Mouse (Mus musculus) c-Kit-positive CD71-positive TER-119-negative erythroid progenitor cells, embryonic 14.5 days (primary cell): ENCODE data around the gene Myh2.

ENCODE experiments used
- DNase-seq: peaks from one replicate; pipeline ENCODE4 v3.0.0-alpha.2; 2013; ENCODE audit warnings: low read depth

Gene Myh2

DNA sequence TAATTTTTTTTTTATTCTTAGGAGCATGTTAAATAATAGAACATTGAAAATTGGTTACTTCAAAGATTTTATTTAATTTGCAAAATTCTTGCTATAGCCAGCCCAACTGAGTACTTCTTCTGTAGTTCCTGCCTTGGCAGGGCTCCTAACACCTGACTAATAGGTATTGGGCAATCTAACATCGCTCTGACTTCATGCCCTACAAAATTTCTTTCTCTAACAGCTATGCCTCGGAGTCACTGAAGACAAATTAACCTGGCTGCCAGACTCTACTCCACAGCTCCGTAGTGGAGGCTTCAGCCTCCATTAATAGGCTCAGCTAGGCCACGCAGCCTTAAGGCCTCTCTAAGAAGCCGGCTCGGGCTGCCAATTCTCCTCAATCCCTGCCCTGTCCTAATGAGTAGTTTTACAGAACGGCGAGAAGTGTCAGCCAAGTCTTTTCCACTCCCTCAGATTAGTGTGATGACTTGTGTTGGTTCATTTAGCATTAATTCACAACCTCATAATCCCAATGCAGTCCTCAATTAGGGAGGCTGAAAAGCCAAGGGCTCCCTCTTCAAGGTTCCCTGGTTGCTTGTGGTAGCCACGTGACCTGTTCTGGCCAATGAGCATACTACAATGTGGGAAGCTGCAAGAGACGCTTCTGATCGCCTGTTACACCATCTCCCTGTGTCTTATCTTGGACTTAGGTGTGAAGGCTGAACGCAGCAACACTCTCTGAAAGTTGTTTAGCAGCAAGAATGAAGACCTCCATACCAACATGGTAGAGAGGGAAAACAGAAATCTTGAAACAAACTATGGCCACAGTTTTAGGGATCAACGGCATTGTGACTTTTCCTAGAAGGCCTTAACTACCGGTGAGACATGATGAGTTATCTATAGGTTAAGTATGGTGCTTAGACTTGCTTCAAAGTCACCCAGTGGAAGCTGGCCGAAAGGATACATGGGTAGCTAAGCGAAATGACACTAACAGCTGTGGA, 18.9 kb upstream of the Myh2 start:
- no peak for DNase-seq

DNA sequence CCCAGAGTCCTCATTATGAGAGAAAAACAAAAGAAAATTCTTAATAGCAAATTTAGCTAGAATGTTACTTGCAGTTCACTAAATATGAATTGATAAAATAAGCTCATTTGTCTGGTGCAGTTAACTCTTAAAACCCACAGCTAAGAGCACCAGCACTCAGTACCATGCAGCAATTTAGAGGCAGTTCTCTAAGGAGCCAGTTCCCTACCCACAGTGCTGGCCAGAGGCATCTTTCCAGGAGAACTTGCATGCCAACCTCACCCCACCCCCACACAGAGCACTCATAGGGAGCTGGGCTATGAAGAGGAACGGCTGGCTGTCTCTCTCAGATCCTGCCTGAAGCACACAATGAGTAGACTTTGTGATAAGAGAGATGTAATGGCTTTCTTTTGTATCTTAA, 17.7 kb upstream of the Myh2 start:
- no peak for DNase-seq

DNA sequence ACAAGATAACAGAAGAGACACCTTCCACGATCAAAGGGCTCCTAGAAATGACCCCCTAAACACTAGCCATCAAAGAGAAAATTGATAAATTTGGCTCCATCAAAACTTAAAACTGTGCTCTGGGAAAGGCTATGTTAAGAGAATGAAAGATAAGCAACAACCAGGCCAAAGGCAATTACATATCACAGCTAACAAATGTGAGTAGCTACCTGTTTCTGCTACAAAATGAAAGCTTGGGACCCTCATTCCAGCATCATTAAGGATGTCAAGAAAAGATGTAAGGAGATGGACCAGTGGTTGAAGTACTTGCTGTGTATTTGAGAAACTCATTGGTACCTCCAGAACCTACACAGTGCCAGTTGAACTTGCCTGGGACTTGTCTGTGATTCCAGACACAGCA, 17.0 kb upstream of the Myh2 start:
- no peak for DNase-seq

DNA sequence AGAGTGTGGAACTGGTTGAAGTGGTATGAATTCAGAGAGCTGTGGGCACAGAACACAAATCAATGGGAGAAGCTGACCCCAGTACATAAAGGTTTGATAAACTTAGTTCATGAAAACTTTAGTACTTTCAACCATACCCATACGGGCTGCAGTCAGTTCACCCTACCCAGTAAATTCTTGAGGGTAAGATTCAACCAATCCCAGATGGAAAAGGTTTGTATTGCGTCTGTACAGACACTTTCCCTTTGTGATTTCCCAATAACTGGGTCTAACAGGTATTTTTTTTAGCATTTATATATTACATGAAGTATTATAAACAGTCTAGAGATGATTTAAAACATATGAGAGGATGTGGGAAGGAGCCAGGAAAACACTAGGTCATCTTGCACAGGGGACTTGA, 15.2 kb upstream of the Myh2 start:
- DNase-seq = no peak

DNA sequence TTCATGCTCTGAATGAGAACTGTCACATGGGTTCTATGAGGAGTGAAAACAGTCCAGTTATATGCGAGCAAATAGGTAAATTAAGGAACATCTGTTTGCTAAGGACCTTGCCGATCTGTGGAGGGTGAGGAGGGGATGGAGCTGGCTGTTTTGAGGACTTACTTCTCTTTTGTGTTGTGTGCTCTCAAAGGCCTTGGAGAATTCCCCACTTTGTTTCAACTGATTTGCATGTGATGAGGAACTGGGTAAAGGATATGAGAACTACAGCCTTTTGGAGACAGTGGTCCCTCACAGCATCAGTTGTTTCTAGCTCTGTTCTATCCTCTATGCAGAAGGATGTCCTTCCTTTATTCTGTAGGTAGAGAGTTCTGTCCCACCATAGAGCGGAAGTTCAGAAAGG, 10.7 kb upstream of the Myh2 start:
- no peak for DNase-seq

DNA sequence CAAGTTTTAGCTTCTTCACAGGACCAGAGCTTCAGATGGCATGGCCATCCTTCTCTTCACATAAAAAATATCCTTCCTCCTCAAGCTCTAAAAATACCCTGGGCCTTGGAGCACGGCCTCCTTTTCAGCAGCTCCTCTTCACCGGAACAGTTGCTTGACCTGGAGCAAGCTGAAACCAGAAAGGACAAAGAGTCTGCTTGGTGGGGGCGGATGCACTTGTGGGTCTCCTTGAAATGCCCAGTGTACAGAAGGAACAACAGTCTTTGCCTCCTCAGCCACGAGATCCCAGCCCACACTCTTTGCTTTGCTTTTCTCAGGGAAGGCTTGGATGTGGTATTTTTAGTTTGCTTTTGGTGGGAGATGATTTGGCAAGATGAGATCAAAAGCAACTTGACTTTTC, 7.1 kb upstream of the Myh2 start:
- no peak for DNase-seq

DNA sequence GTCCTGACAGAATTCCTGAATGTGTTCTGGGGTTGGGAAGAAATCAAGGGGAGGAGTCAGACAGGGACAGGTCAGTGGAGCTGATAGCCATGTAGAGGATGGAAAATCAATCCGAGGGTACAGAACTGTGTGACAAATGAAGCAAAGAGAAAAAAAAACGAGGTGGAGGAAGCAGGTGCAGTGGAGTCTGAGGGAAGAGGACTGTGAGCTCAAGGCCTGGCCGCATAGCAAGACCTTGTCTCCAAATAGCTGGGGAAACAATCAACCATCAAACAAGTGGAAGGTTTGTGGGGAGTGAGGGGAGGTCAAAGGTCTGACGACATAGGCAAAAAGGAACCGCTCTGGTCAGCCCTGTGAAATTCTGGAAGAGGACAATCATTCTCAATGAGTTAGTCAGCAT, 6.0 kb upstream of the Myh2 start:
- no peak for DNase-seq

DNA sequence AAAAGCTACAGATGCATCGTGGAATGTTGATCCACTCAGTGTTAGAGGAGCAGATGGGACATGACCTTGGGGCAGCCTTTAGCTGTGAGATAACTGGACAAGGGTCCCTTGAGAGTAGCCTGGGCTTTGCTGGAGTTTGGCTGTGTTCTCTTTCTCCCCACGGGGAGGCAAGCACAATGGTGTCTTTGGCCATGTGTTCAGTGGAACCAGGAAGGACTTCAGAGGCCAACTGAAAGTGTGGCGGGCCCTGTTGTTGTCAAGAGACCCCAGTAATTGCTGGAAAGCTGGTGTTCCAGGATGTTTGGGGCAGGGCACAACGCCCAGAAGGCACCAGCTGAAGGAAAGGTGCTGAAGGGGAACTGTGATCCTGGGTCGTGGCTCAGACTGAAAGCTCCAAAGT, 1.5 kb upstream of the Myh2 start:
- DNase-seq = no peak

DNA sequence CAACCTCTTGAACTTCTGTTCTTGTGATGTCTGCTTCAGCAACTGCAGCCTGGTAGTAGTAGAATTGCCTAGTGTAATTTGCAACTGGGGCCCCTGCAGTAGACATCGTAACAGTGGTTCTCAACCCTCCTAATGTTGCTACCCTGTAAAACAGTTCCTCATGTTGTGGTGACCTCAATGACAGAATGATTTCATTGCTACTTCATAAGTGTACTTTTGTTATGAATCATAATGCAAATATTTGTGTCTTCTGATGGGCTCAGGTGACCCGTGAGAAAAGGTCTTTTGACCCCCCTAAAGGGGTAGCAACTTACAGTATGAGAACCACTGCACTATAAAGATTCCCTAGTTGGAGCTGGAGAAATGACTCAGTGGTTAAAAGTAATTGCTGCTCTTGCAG, 1.6 kb downstream of the Myh2 start:
- no peak for DNase-seq

DNA sequence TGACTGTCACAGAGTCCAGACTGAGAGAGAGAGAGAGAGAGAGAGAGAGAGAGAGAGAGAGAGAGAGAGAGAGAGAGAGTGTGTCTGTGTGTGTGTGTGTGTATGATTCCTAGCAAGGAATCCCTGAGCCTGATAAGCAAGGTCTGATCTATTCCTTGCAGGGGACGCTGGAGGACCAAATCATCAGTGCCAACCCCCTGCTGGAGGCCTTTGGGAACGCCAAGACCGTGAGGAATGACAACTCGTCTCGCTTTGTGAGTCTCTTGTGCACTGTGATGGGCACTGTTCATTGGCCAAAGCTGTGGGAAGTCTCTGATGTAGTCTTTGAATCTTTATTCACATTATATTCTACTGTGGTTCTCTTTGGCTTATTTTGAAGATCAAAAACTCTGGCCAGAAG, 5.5 kb downstream of the Myh2 start:
- DNase-seq = no peak

DNA sequence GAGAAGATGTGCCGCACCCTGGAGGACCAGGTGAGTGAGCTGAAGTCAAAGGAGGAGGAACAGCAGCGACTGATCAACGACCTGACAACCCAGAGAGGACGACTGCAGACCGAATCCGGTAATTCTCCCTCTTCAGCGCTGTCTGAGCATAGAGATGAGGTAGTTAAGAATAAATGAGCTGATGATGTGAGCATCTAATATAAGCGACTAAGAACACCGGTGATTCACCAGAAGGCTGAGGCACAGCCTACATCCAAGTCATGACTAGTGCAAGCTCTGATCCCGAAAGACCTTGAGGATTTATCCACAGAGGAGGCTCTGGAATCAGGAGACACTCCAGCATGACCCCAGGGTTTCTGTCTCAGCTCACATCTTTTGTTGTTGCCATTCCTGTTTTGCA, 19.5 kb downstream of the Myh2 start:
- DNase-seq = no peak

DNA sequence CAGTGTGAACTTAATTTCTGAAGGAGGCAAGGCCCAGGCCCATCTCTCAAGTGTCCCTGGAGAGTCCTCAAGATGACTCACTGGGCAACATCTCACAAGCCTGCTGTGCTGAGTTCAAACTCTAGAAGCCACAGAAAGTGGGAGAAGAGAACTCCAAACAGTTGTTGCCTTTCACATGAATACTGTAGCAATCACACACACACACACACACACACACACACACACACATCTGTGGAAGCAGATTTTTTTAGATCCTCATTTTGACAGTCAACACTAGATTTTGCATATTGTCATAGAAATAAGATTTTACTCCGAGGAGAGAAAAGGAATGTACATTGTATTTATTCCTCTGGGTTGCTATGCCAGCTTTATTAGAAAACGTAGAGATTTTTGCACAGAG, 20.0 kb downstream of the Myh2 start:
- DNase-seq = no peak

DNA sequence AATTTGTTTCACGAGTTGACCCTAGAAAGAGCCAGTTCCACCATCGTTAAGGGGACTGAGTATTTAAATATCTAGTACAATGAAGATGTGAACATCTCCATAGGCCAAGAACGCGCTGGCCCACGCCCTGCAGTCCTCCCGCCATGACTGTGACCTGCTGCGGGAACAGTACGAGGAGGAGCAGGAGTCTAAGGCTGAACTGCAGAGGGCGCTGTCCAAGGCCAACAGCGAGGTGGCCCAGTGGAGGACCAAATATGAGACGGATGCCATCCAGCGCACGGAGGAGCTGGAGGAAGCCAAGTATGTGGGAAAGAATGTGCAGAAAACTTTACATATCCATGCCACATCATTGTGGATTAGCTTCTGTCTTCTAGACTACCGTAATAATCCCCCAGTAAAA, 20.7 kb downstream of the Myh2 start:
- DNase-seq = no peak

DNA sequence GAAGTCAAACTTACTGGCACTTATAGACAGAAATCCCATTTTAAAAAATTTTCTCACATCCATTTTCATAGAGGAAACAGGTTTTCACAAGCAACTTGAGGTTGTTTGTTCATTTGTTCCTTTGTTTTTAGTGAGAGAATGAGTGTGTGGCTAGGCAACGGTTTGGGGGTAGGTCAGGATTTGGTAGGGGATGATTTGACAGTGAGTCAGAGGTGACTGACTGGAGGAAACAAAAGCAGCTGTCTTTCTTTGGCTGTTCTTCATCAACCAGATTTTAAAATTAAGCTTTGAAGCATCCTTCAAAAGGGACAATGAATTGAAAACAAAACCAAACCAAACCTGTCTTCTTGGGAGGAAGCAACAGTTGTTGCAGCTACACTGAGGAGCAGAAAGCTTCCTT, 28.5 kb downstream of the Myh2 start:
- no peak for DNase-seq

DNA sequence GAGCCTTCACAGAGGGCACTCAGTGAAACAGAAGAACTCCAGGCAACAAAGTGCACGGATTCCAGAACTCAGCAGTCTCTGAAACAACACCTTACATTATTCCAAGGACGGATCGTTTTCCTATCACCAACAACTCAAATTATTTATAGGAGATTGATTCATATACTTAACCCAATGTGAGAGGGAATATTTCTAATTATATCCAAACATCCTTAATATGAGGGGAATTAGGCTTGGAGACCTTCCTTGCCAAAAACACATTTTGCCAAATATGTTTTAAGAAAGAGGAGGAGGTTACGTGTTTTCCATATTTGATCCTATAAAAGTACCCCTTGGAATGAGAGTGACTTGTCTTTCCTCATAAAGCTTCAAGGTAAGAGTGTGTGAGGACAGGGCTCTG, 28.9 kb downstream of the Myh2 start, which contains the start of gene Myh1:
Myh1 (plus strand) TSS at position 301 of the 400 bp plus-strand sequence.
- DNase-seq = no peak

DNA sequence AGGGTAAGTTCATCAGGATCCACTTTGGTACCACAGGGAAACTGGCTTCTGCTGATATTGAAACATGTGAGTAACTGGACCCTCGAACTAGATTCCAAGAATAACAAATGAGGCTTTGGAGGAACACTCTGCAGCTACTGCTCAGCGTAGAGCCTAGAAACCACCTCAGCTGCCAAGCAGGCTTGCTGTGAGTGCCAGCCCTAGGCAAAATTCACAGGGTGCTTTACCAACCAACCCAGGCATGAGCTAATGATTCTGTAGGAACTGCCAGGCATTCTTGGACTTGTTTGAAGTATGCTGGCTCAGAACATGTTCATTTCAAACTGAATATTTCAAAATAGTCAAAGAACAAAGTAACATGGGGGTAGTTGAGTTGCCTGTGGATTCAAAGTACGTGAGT, 33.9 kb downstream of the Myh2 start:
- DNase-seq = no peak

DNA sequence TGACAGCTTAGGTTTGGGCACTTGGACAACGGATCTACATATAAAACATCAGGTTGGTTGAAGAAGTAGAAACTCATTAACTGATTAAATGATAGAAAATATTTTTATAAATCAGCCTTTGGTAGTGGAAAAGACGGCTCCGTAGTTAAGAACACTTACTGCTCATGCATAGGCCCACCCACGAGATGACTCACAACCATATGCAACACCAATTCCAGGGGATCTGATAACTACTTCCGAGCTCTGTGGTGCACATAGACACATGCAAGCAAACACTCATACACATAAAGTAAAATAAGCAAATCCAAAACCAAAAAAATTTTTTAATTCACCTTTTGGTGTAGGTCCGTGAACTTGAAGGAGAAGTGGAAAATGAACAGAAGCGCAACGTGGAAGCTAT, 51.0 kb downstream of the Myh2 start:
- no peak for DNase-seq

DNA sequence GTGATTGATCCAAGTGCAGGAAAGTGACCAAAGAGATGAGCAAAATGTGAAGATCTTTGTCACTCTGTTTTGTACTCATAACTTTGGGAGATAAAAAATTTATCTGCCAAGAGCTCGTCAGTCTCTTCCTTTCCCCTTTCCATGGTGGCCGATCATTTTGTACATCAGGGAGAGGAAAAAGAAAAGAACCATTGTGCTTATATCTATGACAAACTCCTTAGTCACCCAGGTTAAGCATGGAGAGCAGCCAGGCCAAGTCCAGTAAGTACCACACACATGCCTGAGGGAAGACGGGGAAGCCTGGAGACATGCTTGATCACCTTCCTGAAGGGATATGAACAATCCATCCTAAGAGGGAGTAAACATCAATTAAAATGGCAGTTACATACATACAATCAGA, 53.6 kb downstream of the Myh2 start:
- DNase-seq = no peak

DNA sequence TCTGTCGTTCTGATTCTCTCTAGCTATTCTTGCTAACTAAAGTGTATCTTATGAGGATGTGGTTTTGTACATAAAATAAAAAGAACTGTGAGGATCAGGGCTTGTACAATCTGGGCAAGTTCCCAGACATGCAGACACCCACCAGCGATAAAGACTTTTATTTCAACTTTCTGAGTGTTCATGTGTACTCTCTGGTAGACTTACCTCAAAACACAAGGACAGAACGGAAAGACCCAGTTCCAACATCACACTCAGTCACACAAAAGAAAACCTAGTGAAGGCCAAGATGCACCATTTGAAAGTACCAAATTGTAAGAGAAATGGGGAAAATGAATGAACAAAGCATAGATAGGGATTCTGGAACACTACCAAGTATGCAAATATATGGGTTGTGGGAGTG, 57.9 kb downstream of the Myh2 start:
- DNase-seq = no peak

DNA sequence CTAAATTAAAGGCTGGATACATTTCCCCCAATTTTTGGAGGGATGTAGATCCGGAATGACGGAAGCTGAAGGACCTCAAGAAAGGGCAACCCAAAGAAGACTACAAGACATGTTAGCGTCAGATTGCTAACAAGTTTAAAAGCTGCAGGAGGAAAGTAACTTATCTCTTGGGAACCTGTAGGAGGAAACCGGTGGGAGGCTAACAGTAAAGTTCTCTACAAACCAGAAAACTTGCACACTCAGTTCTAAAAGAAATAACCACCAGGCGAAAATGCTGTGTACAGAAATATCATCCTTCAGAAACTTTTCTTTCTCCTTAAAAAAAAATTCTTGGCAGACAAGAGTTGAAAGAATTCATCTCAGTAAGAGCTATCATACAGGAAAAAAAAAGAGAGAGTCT, 58.3 kb downstream of the Myh2 start:
- no peak for DNase-seq

DNA sequence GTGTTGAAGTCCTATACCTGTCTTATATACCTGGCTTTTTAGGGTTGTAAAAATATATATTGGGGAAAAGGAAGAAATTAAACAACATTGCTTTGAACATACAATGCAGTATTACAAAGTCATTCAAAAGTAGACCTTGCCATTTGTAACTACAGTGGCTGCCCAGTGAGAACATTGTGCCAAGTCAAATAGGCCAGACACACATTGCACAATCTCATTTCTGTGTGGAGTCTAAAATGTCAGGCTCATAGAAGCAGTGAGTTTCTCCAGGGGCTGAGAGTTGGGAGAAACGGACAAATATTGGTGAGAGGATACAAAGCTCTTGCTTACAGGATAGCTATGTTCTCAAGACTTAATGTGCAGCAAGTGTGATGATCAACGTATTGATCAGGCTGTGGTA, 59.1 kb downstream of the Myh2 start:
- DNase-seq = no peak

DNA sequence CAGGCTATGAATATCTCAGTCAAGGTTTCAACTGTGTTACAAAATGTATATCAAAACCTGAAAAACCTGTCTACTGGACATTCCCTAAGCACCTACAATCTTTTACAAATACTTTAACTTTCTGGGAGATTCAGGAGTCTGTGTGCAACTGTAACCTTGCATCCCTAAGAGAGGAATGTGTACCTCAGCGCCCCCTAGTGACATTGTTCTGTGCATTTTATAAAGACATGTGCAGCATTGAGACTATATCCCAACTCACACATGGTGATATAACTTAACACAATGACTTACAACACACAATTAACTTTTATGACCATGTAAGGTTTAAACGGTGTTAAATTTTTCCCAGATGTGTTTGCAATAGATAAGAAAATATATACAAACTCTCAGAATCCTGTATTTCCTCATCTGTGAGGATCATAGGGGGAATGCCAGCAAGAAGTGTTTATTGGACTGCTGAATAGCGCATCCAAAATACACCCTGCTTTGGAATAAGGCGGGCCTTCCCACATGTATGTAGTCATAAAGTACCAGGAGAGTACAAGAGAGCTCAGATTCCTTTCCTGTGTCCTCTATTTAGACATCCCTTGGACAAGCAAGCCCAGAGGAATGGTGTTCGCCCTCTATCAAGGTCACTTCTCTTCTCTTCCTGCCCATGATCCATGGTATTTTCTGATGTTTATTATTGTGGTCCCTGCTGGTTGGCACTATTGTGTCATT, 65.0 kb downstream of the Myh2 start:
- peak; percentile 4 for DNase-seq

DNA sequence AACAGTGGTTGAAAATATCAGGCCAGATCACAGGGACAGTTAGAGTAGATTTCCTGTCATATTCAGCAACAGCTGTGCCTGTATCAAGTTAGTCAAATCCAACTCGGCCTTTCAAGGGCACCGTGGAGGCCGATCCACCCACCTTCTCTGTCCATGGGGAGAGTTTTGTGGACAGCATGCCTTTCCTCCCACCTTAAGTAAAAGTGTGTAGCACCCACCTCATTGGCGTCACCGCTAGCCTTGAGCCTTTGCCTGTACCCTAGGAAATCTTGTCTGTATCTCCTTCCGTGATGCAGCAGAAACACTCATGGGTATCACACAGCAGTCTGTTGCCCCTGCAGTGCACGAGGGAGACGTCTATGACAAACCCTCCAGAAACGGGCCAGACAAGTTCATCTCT, 66.0 kb downstream of the Myh2 start:
- DNase-seq = no peak
